Mouse (Mus musculus) heart, postnatal 0 days (tissue): ENCODE data around the gene Fem1b.

Experiments
- CTCF ChIP-seq: IDR thresholded peaks from 2 replicates; pipeline ENCODE4 v1.5.1; 2016; ENCODE audit warnings: antibody characterized with exemption, control low read depth, low read depth
- EP300 ChIP-seq: IDR thresholded peaks from 2 replicates; pipeline ENCODE4 v1.6.1; 2016; ENCODE audit warnings: antibody characterized with exemption, low read depth

GRCm38 (mm10) chr9:62816323-62817098 lies 4.8 kb upstream of the Fem1b start:
- TF ChIP-seq CTCF (no peak), EP300 (no peak)
